Mouse (Mus musculus) megakaryocyte, embryonic 14.5 days (primary cell): ENCODE data around the gene Sh3tc1.

ENCODE experiments used
- FLI1 ChIP-seq: IDR thresholded peaks from 2 replicates; pipeline ENCODE4 v1.6.1; 2012; ENCODE audit warnings: low read length, inconsistent platforms, mixed read lengths
- GATA1 ChIP-seq: IDR thresholded peaks from 3 replicates; pipeline ENCODE4 v1.6.1; 2012; ENCODE audit warnings: mixed read lengths, low read length, inconsistent platforms, borderline replicate concordance

DNA sequence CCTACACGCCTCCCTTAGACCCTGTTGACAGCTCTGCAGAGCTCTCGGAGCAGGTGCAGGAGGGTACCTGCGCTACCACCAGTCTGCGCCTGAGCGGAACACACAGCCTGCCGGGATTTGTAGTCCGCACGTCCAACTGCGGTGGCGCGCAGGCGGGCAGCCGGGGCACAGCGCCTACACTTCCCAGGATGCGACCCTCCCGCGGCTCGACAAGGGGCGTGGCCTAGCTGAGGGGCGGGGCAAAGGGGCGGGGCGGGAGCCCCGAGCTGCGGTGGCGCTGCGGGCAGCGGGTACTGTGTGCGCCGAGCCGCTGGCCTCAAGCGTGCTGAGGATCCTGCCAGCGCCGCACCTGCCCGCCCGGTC is 17.8 kb upstream of the Sh3tc1 start, which contains the start of gene Ablim2:
- TF ChIP-seq GATA1 = no peak
- no peak for TF ChIP-seq FLI1
